Mouse (Mus musculus): ENCODE measurements around the gene 9930021J03Rik. TPM values are rescaled to one million over a fixed set of nuclear protein-coding genes. Genes with fewer than 3 reads are reported as not detected.

Gene 9930021J03Rik
- polyA plus RNA-seq (2012) = 1.3 and 1.9 TPM in 2 replicates

GRCm38 (mm10) chr19:29805917-29806785, at the start of gene 9930021J03Rik:
Gene 9930021J03Rik, minus strand, starts transcription at chr19:29805989.
- no peak for TF ChIP-seq GATA1 (IDR thresholded peaks at IDR 0.05; ENCODE audit: low read length)

DNA sequence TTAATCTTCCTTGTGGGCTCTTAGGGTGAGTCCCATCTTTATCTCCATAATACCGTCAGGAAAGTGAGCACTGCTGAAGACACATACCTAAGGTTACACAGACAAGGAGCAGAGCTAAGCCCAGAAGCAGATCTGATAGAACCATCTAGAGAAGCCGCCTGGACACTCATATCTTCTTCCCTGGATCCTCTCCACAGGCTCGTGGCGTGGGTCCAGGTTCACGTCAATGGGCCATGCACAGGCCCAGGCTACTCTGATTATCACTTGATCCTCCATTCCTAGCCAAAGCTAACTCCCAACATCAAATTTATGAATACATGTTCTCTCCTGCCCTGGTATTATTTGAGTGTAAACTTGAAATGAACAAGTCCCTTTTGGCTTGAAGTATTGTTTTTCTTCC, 47.9 kb upstream of the 9930021J03Rik start:
- no peak for TF ChIP-seq GATA1 (IDR thresholded peaks at IDR 0.05; ENCODE audit: low read length)

- no peak for TF ChIP-seq GATA1 (IDR thresholded peaks at IDR 0.05; ENCODE audit: low read length)
These were observed 45.4 kb upstream of the 9930021J03Rik start for GRCm38 (mm10) chr19:29851036-29851690.

DNA sequence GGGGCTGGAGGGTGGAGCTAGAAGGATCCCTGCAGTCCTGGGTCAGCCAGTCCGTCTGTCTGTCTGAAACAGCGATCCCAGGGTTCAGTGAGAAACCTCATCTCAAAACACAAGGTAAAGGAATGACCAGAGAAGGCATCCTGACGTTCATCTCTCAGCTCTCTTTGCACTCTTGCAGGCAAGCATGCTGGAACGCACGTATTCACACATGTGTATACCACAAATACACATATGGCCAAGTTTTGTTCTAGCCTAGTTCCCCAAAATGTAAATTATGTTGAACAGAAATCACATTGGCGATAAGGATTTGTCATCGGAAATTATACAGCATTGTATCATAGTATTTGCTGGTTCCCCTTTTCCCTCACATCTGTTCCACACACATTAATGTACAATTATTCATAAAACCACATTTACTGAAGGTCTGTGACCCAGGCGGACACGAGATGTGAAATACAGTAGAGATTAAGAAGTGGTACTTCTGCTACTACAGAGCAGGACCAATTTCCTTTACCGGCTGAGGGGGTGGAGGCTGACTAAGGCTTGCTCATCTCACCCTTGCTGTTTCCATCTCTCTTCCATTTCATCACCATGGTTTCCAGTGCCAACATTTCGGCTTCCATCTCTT, 44.2 kb upstream of the 9930021J03Rik start:
- TF ChIP-seq GATA1 (IDR thresholded peaks at IDR 0.05; ENCODE audit: low read length) = no peak

- TF ChIP-seq GATA1 (IDR thresholded peaks at IDR 0.05; ENCODE audit: low read length) = no peak
These were observed 38.4 kb upstream of the 9930021J03Rik start for GRCm38 (mm10) chr19:29844036-29844661.

DNA sequence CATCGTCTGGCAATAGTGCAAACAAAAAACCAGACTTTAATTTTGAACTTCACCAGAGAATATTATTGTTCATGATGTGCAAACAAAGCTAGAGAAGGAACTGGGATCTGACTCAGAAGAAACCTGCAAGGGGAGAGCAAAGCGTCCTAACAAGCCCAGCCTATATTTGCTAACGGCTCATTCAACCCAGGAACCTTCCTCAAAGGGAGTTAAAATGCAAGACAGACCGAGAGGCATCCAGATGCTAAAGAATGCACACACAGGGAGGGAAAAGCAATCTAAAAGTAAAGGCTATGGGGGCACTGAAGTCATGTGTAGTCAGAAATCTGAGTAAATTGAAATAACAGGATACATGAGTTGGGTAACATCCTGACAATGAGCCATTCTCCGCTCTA, 37.8 kb upstream of the 9930021J03Rik start:
- no peak for TF ChIP-seq GATA1 (IDR thresholded peaks at IDR 0.05; ENCODE audit: low read length)

- TF ChIP-seq GATA1 (IDR thresholded peaks at IDR 0.05; ENCODE audit: low read length) = no peak
These were observed 37.2 kb upstream of the 9930021J03Rik start for GRCm38 (mm10) chr19:29842973-29843372.

DNA sequence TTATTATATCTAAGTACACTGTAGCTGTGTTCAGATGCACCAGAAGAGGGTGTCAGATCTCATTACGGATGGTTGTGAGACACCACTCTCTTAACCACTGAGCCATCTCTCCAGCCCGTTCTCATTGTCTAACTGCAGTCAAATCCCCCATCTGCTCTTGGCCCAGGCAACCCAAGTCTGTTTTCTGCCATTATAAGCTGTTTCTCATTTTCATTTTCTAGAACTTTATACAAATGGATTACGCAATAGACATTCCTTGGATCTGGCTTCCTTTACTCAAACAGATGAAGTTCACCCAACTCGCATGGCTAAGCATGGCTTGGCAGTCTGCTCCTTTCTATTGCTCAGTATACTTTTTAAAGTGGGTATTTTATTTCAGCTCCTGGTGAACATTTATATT, 34.9 kb upstream of the 9930021J03Rik start:
- TF ChIP-seq GATA1 (IDR thresholded peaks at IDR 0.05; ENCODE audit: low read length) = no peak

- TF ChIP-seq GATA1 (IDR thresholded peaks at IDR 0.05; ENCODE audit: low read length) = no peak
These were observed 32.9 kb upstream of the 9930021J03Rik start for GRCm38 (mm10) chr19:29838636-29839135.

DNA sequence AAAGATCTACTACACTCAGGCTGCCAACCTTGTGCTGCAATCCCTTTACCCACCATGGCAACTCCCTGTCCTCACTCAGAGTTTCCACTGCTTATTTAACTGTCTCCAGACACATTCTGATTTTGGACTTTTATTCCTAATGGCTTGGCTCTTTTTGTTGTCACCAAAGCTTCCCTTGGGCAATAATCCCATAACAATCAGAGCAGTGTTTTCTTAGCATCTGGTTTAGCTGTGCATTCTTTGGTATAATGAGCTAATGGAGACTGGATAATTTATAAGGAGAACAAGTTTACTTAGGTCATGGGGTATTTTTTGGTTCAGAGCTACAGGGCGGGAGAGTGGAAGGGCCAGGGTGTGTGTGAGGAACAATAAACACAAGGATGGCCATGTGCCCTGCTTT, 32.4 kb upstream of the 9930021J03Rik start:
- TF ChIP-seq GATA1 (IDR thresholded peaks at IDR 0.05; ENCODE audit: low read length) = no peak

DNA sequence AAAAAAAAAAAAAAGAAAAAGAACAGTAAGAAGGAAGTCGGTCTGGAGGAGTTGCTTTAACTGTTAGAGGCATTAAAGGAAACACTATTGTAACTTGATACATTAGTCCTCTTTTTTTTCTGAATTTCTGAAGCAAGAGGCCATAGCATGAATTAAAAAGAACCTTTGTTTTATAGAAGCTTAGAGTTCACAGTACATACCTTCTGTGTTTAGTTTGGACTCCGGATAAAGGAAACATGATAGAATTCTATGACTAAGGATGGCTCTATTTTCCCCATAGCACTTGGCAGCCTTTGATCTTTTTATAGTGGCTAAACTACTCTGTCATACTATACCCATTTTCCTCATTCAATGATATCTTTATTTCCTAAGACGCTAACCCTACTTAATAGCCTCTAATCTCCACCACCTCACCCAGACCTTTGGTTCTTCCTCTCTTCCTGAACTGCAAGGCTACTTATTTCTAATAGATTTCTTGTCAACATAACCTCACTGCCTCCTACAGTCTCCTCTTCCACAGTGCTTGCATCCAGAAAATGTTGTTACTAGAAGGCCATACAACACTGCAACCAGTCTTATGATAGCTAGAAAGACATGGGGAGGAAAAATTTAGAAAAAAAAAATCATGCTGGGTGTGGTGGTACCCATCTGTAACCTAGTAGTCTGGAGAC, 29.7 kb upstream of the 9930021J03Rik start:
- no peak for TF ChIP-seq GATA1 (IDR thresholded peaks at IDR 0.05; ENCODE audit: low read length)

DNA sequence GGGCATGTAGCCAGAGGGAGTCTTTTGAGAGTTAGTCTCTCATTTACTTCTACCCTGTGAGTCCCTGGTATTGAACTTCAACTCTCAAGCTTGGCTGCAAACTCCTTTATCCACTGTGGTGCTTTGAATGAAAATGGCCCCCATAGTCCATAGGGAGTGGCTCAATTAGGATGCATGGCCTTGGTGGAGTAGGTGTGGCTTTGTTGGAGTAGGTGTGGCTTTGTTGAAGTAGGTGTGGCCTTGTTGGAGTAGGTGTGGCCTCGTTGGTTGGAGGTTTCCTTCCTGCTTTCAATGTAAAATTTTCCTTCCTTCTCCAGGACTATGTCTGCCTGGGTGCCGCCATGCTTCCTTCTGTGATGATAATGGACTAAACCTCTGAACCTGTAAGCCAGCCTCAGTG, 25.1 kb upstream of the 9930021J03Rik start:
- no peak for TF ChIP-seq GATA1 (IDR thresholded peaks at IDR 0.05; ENCODE audit: low read length)

- TF ChIP-seq GATA1 (IDR thresholded peaks at IDR 0.05; ENCODE audit: low read length) = no peak
These were observed 22.8 kb upstream of the 9930021J03Rik start for GRCm38 (mm10) chr19:29828558-29828957.

DNA sequence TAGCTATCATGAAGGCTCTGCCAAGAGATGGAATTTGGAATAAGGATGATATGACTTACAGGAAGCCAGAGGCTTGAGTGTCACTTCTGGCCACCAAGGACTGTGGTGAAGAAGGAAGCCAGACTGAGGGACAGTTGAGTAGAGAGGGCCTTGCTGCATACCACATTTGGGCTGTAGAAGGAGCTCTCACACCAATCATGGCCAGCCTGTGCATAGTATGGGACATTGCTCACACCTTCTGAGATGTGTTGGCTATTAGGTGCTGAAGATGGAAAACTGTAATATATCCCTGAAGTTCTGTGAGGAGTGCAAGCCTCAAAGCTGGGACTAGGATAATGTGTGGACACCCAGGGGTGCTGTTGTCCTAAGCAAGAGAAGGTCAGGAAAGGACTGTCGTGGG, 20.9 kb upstream of the 9930021J03Rik start:
- no peak for TF ChIP-seq GATA1 (IDR thresholded peaks at IDR 0.05; ENCODE audit: low read length)

GRCm38 (mm10) chr19:29825003-29825402, 19.2 kb upstream of the 9930021J03Rik start:
- no peak for TF ChIP-seq GATA1 (IDR thresholded peaks at IDR 0.05; ENCODE audit: low read length)

Data from G1E-ER4 (cell line).